Mouse (Mus musculus) ES-E14 (cell line): ENCODE measurements around the gene Jak3.

Source experiments
- CHD2 ChIP-seq: IDR thresholded peaks from 2 replicates; pipeline ENCODE4 v1.6.1; 2014; ENCODE audit warnings: mild to moderate bottlenecking, low read depth, low read length, inconsistent platforms
- HCFC1 ChIP-seq: IDR thresholded peaks from 2 replicates; pipeline ENCODE4 v1.6.1; 2012; ENCODE audit warnings: low read length, inconsistent platforms, borderline replicate concordance; ENCODE audit not compliant: insufficient read depth
- ZC3H11A ChIP-seq: IDR thresholded peaks from 2 replicates; pipeline ENCODE4 v1.6.1; 2012; ENCODE audit warnings: low read depth, mild to moderate bottlenecking, inconsistent platforms, low read length, borderline replicate concordance
- ZNF384 ChIP-seq: IDR thresholded peaks from 2 replicates; pipeline ENCODE4 v1.6.1; 2012; ENCODE audit warnings: low read depth, low read length, inconsistent platforms

GRCm38 (mm10) chr8:71711574-71711973, 35.5 kb downstream of the Jak3 start:
- TF ChIP-seq ZNF384 (no peak), ZC3H11A (no peak), CHD2 (no peak), HCFC1 (no peak)
